Mouse (Mus musculus) megakaryocyte, embryonic 14.5 days (primary cell): ENCODE results near the gene Vps13c. TPM values are rescaled to one million over a fixed set of nuclear protein-coding genes. Genes with fewer than 3 reads are reported as not detected.

ENCODE experiments used
- H3K27me3 ChIP-seq: replicated peaks from 2 replicates; pipeline ENCODE3; 2012; ENCODE audit warnings: inconsistent platforms
- H3K36me3 ChIP-seq: replicated peaks from 2 replicates; pipeline ENCODE3; 2012; ENCODE audit warnings: low read length, inconsistent platforms, mixed read lengths
- H3K4me1 ChIP-seq: 2 replicates; pipeline ENCODE4 v1.6.1; 2012; ENCODE audit warnings: inconsistent platforms
- H3K4me3 ChIP-seq: replicated peaks from 2 replicates; pipeline ENCODE3; 2012; ENCODE audit warnings: moderate library complexity, mild to moderate bottlenecking, inconsistent platforms
- H3K9me3 ChIP-seq: 2 replicates; pipeline ENCODE4 v1.6.1; 2012; ENCODE audit warnings: inconsistent platforms
- FLI1 ChIP-seq: IDR thresholded peaks from 2 replicates; pipeline ENCODE4 v1.6.1; 2012; ENCODE audit warnings: low read length, inconsistent platforms, mixed read lengths
- GATA1 ChIP-seq: IDR thresholded peaks from 3 replicates; pipeline ENCODE4 v1.6.1; 2012; ENCODE audit warnings: mixed read lengths, low read length, inconsistent platforms, borderline replicate concordance
- polyA plus RNA-seq: library from polyadenylated mRNA; stranded (reverse); fragments of >175 nt; gene quantifications from 2 replicates; pipeline ENCODE4 v1.2.3, GENCODE M21; 2012; ENCODE audit warnings: low replicate concordance; ENCODE audit not compliant: insufficient read depth

Gene Vps13c
- polyA plus RNA-seq, 1 experiment, result 2.4 TPM

GRCm38 (mm10) chr9:67904355-67904754 is 64.2 kb downstream of the Vps13c start:
- Histone ChIP-seq H3K27me3 (no peaks in the 10 kb centered on the region), H3K9me3 (no peaks in the 10 kb centered on the region), H3K4me1 (peaks cover 3% of the 10 kb centered on the region; the same call in 1 of the 2 replicates), H3K36me3 (peaks cover 96% of the 10 kb centered on the region), H3K4me3 (no peak overlapping the region)
- no peak for TF ChIP-seq FLI1
- TF ChIP-seq GATA1, result no peak

GRCm38 (mm10) chr9:67905541-67905940 is 65.3 kb downstream of the Vps13c start:
- H3K9me3 ChIP-seq, result no peaks in the 10 kb centered on the region
- TF ChIP-seq GATA1 (no peak), FLI1 (no peak)
- H3K4me3 ChIP-seq, result no peak overlapping the region
- H3K4me1 ChIP-seq, result no peaks in the 10 kb centered on the region
- H3K36me3 ChIP-seq, result peaks cover 99% of the 10 kb centered on the region
- no peaks in the 10 kb centered on the region for H3K27me3 ChIP-seq

- H3K27me3 ChIP-seq, result no peaks in the 10 kb centered on the region
- no peaks in the 10 kb centered on the region for H3K4me1 ChIP-seq
- no peak overlapping the region for H3K4me3 ChIP-seq
- H3K9me3 ChIP-seq, result no peaks in the 10 kb centered on the region
- TF ChIP-seq GATA1, result no peak
- no peak for TF ChIP-seq FLI1
- peaks cover 91% of the 10 kb centered on the region for H3K36me3 ChIP-seq
These were observed 74.5 kb downstream of the Vps13c start for GRCm38 (mm10) chr9:67914681-67915080.

GRCm38 (mm10) chr9:67922350-67922749 is 82.2 kb downstream of the Vps13c start:
- Histone ChIP-seq H3K4me3 (no peak overlapping the region), H3K4me1 (no peaks in the 10 kb centered on the region), H3K36me3 (peaks cover 92% of the 10 kb centered on the region), H3K9me3 (no peaks in the 10 kb centered on the region), H3K27me3 (no peaks in the 10 kb centered on the region)
- TF ChIP-seq FLI1 (no peak), GATA1 (no peak)

DNA sequence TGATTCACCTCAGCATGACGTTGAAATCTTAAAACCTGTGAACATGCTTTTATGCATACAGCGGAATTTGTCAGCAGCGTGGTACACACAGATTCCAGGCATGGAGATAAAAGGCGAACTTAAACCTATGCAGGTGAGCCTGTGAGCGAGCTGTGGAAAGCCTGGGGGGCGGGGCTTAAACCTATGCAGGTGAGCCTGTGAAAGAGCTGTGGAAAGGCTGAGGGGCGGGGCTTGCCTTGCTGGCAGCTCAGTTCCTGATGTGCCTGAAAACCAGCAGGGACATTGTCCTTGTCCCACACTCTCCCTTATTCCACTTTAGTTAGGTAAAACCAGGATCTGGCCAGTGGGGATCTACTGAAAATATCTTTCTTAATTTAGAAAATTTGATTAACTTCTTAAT is 90.4 kb downstream of the Vps13c start:
- Histone ChIP-seq H3K9me3 (no peaks in the 10 kb centered on the region), H3K4me1 (peaks cover 1% of the 10 kb centered on the region), H3K4me3 (no peak overlapping the region), H3K27me3 (no peaks in the 10 kb centered on the region), H3K36me3 (peaks cover 90% of the 10 kb centered on the region)
- no peak for TF ChIP-seq FLI1
- no peak for TF ChIP-seq GATA1

- peaks cover 90% of the 10 kb centered on the region for H3K36me3 ChIP-seq
- no peaks in the 10 kb centered on the region for H3K9me3 ChIP-seq
- H3K4me3 ChIP-seq, result no peak overlapping the region
- H3K4me1 ChIP-seq, result peaks cover 5% of the 10 kb centered on the region
- no peaks in the 10 kb centered on the region for H3K27me3 ChIP-seq
- TF ChIP-seq GATA1, result no peak
- TF ChIP-seq FLI1, result no peak
These were observed 97.1 kb downstream of the Vps13c start for GRCm38 (mm10) chr9:67937286-67937685.

- H3K4me1 ChIP-seq, result no peaks in the 10 kb centered on the region
- TF ChIP-seq FLI1 (no peak), GATA1 (no peak)
- peaks cover 100% of the 10 kb centered on the region for H3K36me3 ChIP-seq
- no peak overlapping the region for H3K4me3 ChIP-seq
- H3K9me3 ChIP-seq, result no peaks in the 10 kb centered on the region
- no peaks in the 10 kb centered on the region for H3K27me3 ChIP-seq
These were observed 115.3 kb downstream of the Vps13c start for GRCm38 (mm10) chr9:67955466-67956010.

GRCm38 (mm10) chr9:67961953-67962352 is 121.8 kb downstream of the Vps13c start:
- peaks cover 91% of the 10 kb centered on the region for H3K36me3 ChIP-seq
- peaks cover 4% of the 10 kb centered on the region; the same call in 1 of the 2 replicates for H3K9me3 ChIP-seq
- H3K4me1 ChIP-seq, result no peaks in the 10 kb centered on the region
- H3K4me3 ChIP-seq, result no peak overlapping the region
- TF ChIP-seq FLI1 (no peak), GATA1 (no peak)
- no peaks in the 10 kb centered on the region for H3K27me3 ChIP-seq

- H3K4me1 ChIP-seq, result no peaks in the 10 kb centered on the region
- H3K9me3 ChIP-seq, result peaks cover 4% of the 10 kb centered on the region; the same call in 1 of the 2 replicates
- no peaks in the 10 kb centered on the region for H3K27me3 ChIP-seq
- peaks cover 80% of the 10 kb centered on the region for H3K36me3 ChIP-seq
- no peak for TF ChIP-seq GATA1
- TF ChIP-seq FLI1, result no peak
- no peak overlapping the region for H3K4me3 ChIP-seq
These were observed 125.7 kb downstream of the Vps13c start for GRCm38 (mm10) chr9:67965889-67966288.

- TF ChIP-seq FLI1, result no peak
- no peak for TF ChIP-seq GATA1
- peaks cover 81% of the 10 kb centered on the region for H3K36me3 ChIP-seq
- no peak overlapping the region for H3K4me3 ChIP-seq
- H3K4me1 ChIP-seq, result no peaks in the 10 kb centered on the region
- no peaks in the 10 kb centered on the region for H3K27me3 ChIP-seq
- peaks cover 3% of the 10 kb centered on the region; the same call in 1 of the 2 replicates for H3K9me3 ChIP-seq
These were observed 126.8 kb downstream of the Vps13c start for GRCm38 (mm10) chr9:67967011-67967410.
